Mouse (Mus musculus): ENCODE measurements around the gene Clec2l.

The Clec2l gene

GRCm38 (mm10) chr6:38718625-38719024 is 55.8 kb downstream of the Clec2l start:
- no peak for DNase-seq (ENCODE audit: low spot score)

- DNase-seq (ENCODE audit: low spot score): no peak
These were observed 56.4 kb downstream of the Clec2l start for GRCm38 (mm10) chr6:38719229-38719628.

DNA sequence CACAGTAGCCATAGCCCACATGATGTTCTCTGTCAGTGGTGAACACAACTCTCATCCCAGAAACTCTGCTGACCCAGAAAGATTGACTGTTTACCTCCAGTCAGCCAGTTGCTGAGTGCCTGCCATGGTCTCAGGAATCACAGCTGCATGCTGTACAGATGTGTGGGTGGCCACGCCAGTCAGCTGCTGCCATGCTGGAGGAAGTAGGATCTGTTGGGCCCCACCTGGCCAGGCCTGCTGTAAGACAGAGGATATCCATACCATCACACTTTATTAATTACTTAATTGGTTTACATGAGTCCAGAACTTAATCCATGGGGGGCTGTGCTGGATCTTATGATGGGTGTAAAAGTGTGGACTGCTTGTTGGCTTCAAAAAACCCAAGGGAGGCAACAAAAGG is 58.5 kb downstream of the Clec2l start:
- no peak for DNase-seq (ENCODE audit: low spot score)

DNA sequence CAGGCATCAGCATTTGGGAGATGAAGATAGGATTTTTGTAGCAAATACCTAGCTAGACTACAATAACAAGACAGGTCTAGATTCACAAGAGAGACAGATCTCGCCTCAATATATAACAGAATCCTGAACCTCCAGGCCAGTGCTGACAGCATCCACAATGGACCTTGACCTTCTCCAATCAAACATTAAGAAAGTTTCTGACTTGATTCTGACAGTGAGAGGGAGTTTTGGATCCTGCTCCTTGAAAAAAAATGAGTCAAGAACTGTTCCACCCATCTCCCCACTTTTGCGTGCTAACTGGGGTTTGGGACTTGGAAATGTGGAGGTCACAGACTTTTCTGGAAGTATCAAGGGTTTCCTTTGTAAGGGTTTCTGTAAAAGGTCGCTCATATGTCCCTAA is 62.6 kb downstream of the Clec2l start:
- no peak for DNase-seq (ENCODE audit: low spot score)

Data from yolk sac, embryonic 10.5 days (tissue).